Mouse (Mus musculus) erythroblast, embryonic 14.5 days (primary cell): ENCODE measurements at regions not wholly inside any gene's neighbourhood (a gene's known extent, or its start where the extent isn't known, plus 50 kb on each side); places are given as distances from the start of the nearest gene placed in this dataset.

ENCODE experiments used
- GATA1 ChIP-seq: IDR thresholded peaks from 2 replicates; pipeline ENCODE4 v1.6.1; 2012; ENCODE audit warnings: low read length, inconsistent platforms, mixed read lengths
- TAL1 ChIP-seq: IDR thresholded peaks from 3 replicates; pipeline ENCODE4 v1.6.1; 2012; ENCODE audit warnings: low read length, inconsistent platforms, mixed read lengths

GRCm38 (mm10) chrX:11585353-11585752, 257.7 kb downstream of the H2al1j start:
- TF ChIP-seq TAL1: no peak
- no peak for TF ChIP-seq GATA1
